Mouse (Mus musculus) neutrophil, adult 5-6 weeks (primary cell): Measurements from ENCODE around the gene BC003965. TPM values are rescaled to one million over a fixed set of nuclear protein-coding genes. Genes with fewer than 3 reads are reported as not detected.

ENCODE experiments used
- total RNA-seq: library from RNA; stranded (forward); fragments of 200-1000 nt; gene quantifications from 2 replicates; pipeline ENCODE4 v1.2.3, GENCODE M21; 2017

Gene BC003965
- total RNA-seq, 1 experiment from 2014 or later: 6.8 TPM

Other genes starting within 250 kb of the BC003965 start
- gene Mapk8ip3, start 247.6 kb upstream of the BC003965 start, total RNA-seq: 115 and 127 TPM in 2 replicates
- gene Jpt2, start 223.9 kb upstream of the BC003965 start, total RNA-seq: 20.0 and 20.6 TPM in 2 replicates
- gene Cramp1l, start 168.8 kb upstream of the BC003965 start, total RNA-seq: 18.3 and 20.7 TPM in 2 replicates
- 40.9 and 48.3 TPM in 2 replicates for gene Ift140, start 168.5 kb upstream of the BC003965 start, total RNA-seq
- not detected in 2 replicates for gene Tmem204, start 101.0 kb upstream of the BC003965 start, total RNA-seq
- 17.4 and 19.6 TPM in 2 replicates for gene Telo2, start 68.6 kb upstream of the BC003965 start, total RNA-seq
- not detected in 2 replicates for gene Ptx4, start 63.8 kb upstream of the BC003965 start, total RNA-seq
- 21.5 and 25.0 TPM in 2 replicates for gene Clcn7, start 51.2 kb upstream of the BC003965 start, total RNA-seq
- gene Ccdc154, start 22.1 kb upstream of the BC003965 start, total RNA-seq: 0.12 TPM in 1 of 2 replicates, not detected in the other
- not detected in 2 replicates for gene Gm38655, start 9.1 kb upstream of the BC003965 start, total RNA-seq
- gene Unkl, start 3.8 kb downstream of the BC003965 start, total RNA-seq: 20.4 and 23.8 TPM in 2 replicates
- gene Gnptg, start 55.6 kb downstream of the BC003965 start, total RNA-seq: 14.4 and 19.4 TPM in 2 replicates
- 19.8 and 20.5 TPM in 2 replicates for gene Tsr3, start 55.6 kb downstream of the BC003965 start, total RNA-seq
- gene Baiap3, start 71.8 kb downstream of the BC003965 start, total RNA-seq: 5.4 and 7.8 TPM in 2 replicates
- gene Ube2i, start 90.1 kb downstream of the BC003965 start, total RNA-seq: 303 and 329 TPM in 2 replicates
- 0.58 TPM in 1 of 2 replicates, not detected in the other for gene Prss34, start 113.8 kb downstream of the BC003965 start, total RNA-seq
- gene Prss28, start 124.1 kb downstream of the BC003965 start, total RNA-seq: not detected in 2 replicates
- gene Prss29, start 134.1 kb downstream of the BC003965 start, total RNA-seq: not detected in 2 replicates
- gene Tpsab1, start 161.0 kb downstream of the BC003965 start, total RNA-seq: not detected in 2 replicates
- gene Tpsb2, start 181.8 kb downstream of the BC003965 start, total RNA-seq: not detected in 2 replicates
- gene Tpsg1, start 184.7 kb downstream of the BC003965 start, total RNA-seq: not detected in 2 replicates
- 1.5 and 4.3 TPM in 2 replicates for gene Cacna1h, start 249.2 kb downstream of the BC003965 start, total RNA-seq